Mouse (Mus musculus) thymus, adult 2 months (tissue): ENCODE results near the gene Syt8.

ENCODE experiments used
- CTCF ChIP-seq: fragments of 200-500 bp; IDR thresholded peaks from 2 replicates; pipeline ENCODE4 v1.5.1; 2012; ENCODE audit warnings: mild to moderate bottlenecking, control low read depth, low read length, moderate library complexity, borderline replicate concordance; ENCODE audit not compliant: control insufficient read depth, poor library complexity, insufficient read depth; ENCODE audit errors: extremely low read depth
- POLR2A ChIP-seq: fragments of 200-500 bp; IDR thresholded peaks from 2 replicates; pipeline ENCODE4 v1.6.1; 2012; ENCODE audit warnings: mild to moderate bottlenecking, low read length, control low read depth, moderate library complexity; ENCODE audit not compliant: control insufficient read depth, poor library complexity, insufficient read depth; ENCODE audit errors: extremely low read depth

- TF ChIP-seq POLR2A (no peak), CTCF (no peak)
Measured at GRCm38 (mm10) chr7:142444171-142444570, 9.5 kb downstream of the Syt8 start.
